ENCODE assay signal across 25 mouse cellular contexts in the genomic region with DNA sequence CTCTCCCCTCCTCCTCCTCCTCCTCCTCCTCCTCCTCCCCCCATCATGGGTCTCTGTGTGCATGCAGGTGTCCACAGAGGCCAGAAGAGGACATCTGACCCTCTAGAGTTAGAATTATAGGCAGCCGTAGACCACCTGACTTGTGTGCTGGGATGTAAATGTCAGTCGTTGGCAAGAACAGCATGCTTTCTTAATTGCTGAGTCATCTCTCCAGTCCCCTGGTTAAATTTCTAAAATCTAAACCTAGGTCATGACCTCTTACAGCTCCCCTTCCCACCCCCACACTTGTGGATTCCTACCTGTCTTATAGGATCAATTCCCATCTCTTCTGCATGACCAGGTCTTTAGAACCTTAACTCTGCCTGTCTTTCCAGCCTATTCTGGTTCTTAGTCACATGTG.
"Had no signal": no experiment of that assay in that cellular context is flagged by ENCODE, and none has a peak within 500 bp of the region (broad histone marks: within the 10 kb centered on the region; RNA-seq: fewer than 3 reads in every experiment).

No protein-coding gene starts in this region.

- H3K36me3 ChIP-seq: heart, embryonic 13.5 days; heart, embryonic 15.5 days; hindbrain, embryonic 10.5 days; hindbrain, embryonic 12.5 days; intestine, embryonic 15.5 days; limb, embryonic 13.5 days; limb, embryonic 15.5 days; liver, embryonic 12.5 days had no signal

- DNase-seq: gastrocnemius, adult 2 months; gastrocnemius, postnatal 10 days; gastrocnemius, postnatal 25 days; heart, postnatal 4 days; kidney, adult 18-20 months; kidney, adult 8-10 months; kidney, postnatal 14 days; kidney, postnatal 36 days; layer of hippocampus, adult 9-11 months had no signal

- ATAC-seq: hindbrain, embryonic 16.5 days; inflammation-experienced regulatory T-cells, adult 6 months; intestine, embryonic 15.5 days; intestine, postnatal 0 days; liver, embryonic 12.5 days had no signal

- H3K9me3 ChIP-seq: heart, embryonic 13.5 days; heart, embryonic 15.5 days; hindbrain, embryonic 10.5 days; hindbrain, embryonic 12.5 days; intestine, embryonic 15.5 days; limb, embryonic 13.5 days; limb, embryonic 15.5 days; liver, embryonic 12.5 days had no signal

- H3K4me2 ChIP-seq: heart, embryonic 11.5 days; heart, embryonic 13.5 days; heart, embryonic 15.5 days; hindbrain, embryonic 12.5 days; hindbrain, embryonic 14.5 days; intestine, embryonic 15.5 days; limb, embryonic 13.5 days; limb, embryonic 15.5 days; liver, embryonic 12.5 days had no signal

- H3K27ac ChIP-seq: gastrocnemius, adult 2 months; heart, embryonic 13.5 days; heart, embryonic 15.5 days; hindbrain, embryonic 10.5 days; hindbrain, embryonic 12.5 days; hindbrain, embryonic 14.5 days; intestine, embryonic 15.5 days; kidney, postnatal 0 days; left cerebral cortex, adult 2 months; limb, embryonic 13.5 days; limb, embryonic 15.5 days; liver, embryonic 12.5 days; liver, embryonic 14.5 days had no signal

- H3K27me3 ChIP-seq: heart, embryonic 13.5 days; heart, embryonic 15.5 days; hindbrain, embryonic 12.5 days; intestine, embryonic 15.5 days; limb, embryonic 13.5 days; limb, embryonic 15.5 days; liver, embryonic 12.5 days had no signal

- H3K4me3 ChIP-seq: gastrocnemius, adult 2 months; heart, embryonic 13.5 days; heart, embryonic 15.5 days; hindbrain, embryonic 10.5 days; hindbrain, embryonic 12.5 days; intestine, embryonic 15.5 days; left cerebral cortex, adult 2 months; limb, embryonic 13.5 days; limb, embryonic 15.5 days; liver, embryonic 12.5 days had no signal

- H3K9ac ChIP-seq: heart, embryonic 13.5 days; heart, embryonic 15.5 days; hindbrain, embryonic 12.5 days; hindbrain, embryonic 14.5 days; intestine, embryonic 15.5 days; limb, embryonic 13.5 days; limb, embryonic 15.5 days; liver, embryonic 12.5 days; liver, embryonic 14.5 days had no signal
